In genomic region chr5:93205371-93206108, GRCm38 (mm10) we compare ENCODE assay signal across 8 mouse cellular contexts. TPM values are rescaled to one million over a fixed set of nuclear protein-coding genes. Genes with fewer than 3 reads are reported as not detected.
DNase-seq lines count a peak whose midpoint lies in the region; ATAC-seq and TF ChIP-seq lines count a peak whose summit lies in the region.

No protein-coding gene starts in this region.

- peak overlapping the region; percentile 97 for H3K27ac ChIP-seq in forebrain, embryonic 15.5 days (replicated peaks)
- peak overlapping the region; percentile 95 for H3K27ac ChIP-seq in lung, embryonic 15.5 days
- H3K27ac ChIP-seq in olfactory bulb, adult 2 months (ENCODE audit: insufficient read depth, low read depth, low read length), result peak overlapping the region; percentile 63; the same call in 1 of the 2 replicates

- under 1% methylated on average over 56 of the region's 63 CpGs for WGBS in forebrain, embryonic 15.5 days
- 2% methylated on average over 45 of the region's 63 CpGs for WGBS in lung, embryonic 15.5 days
- under 1% methylated on average over 63 of the region's 63 CpGs for WGBS in olfactory bulb, adult 2 months

- no peaks in the 10 kb centered on the region for H3K9me3 ChIP-seq in G1E (replicated peaks)
- H3K9me3 ChIP-seq in forebrain, embryonic 15.5 days, result no peaks in the 10 kb centered on the region
- no peaks in the 10 kb centered on the region for H3K9me3 ChIP-seq in lung, embryonic 15.5 days

- no peak for TF ChIP-seq CTCF in G1E (IDR thresholded peaks at IDR 0.05; ENCODE audit: low read depth, low read length)
- TF ChIP-seq CTCF in olfactory bulb, adult 2 months (IDR thresholded peaks at IDR 0.05; ENCODE audit: insufficient read depth, low read depth, low read length), result no peak

- peaks cover 29% of the 10 kb centered on the region for H3K4me1 ChIP-seq in G1E (ENCODE audit: insufficient read depth, low read depth, low read length)
- H3K4me1 ChIP-seq in forebrain, embryonic 15.5 days, result peaks cover 29% of the 10 kb centered on the region
- peaks cover 10% of the 10 kb centered on the region; the same call in 1 of the 2 replicates for H3K4me1 ChIP-seq in lung, embryonic 15.5 days
- H3K4me1 ChIP-seq in olfactory bulb, adult 2 months (ENCODE audit: control insufficient read depth, insufficient read depth, low read length), result no peaks in the 10 kb centered on the region

- DNase-seq in G1E (ENCODE audit: low spot score), result peak; percentile 32
- DNase-seq in cerebellum, adult 11 months, result peak; percentile 68
- peak; percentile 49 to 68 for DNase-seq in heart, postnatal 36 days
- DNase-seq in layer of hippocampus, adult 8-10 months (ENCODE audit: low spot score in 2 of 2), result peak; percentile 32 to 33
- peak; percentile 72 for DNase-seq in thymus, postnatal 0 days (ENCODE audit: low spot score)

- TF ChIP-seq POLR2A in olfactory bulb, adult 2 months (IDR thresholded peaks at IDR 0.05; ENCODE audit: insufficient read depth, low read depth, low read length), result no peak

- peak overlapping the region; percentile 84 for H3K4me3 ChIP-seq in G1E (ENCODE audit: low read depth, low read length)
- H3K4me3 ChIP-seq in forebrain, embryonic 15.5 days, result peak overlapping the region; percentile 82
- H3K4me3 ChIP-seq in lung, embryonic 15.5 days, result peak overlapping the region; percentile 97
- peak overlapping the region; percentile 61 for H3K4me3 ChIP-seq in olfactory bulb, adult 2 months (ENCODE audit: insufficient read depth, low read depth, low read length)

- ATAC-seq in G1E (ENCODE audit: extremely low read depth, insufficient number of reproducible peaks, low FRiP score, poor library complexity, severe bottlenecking), result peak; percentile 31
- peak; percentile 59 for ATAC-seq in forebrain, embryonic 15.5 days (replicated peaks)
- ATAC-seq in lung, embryonic 15.5 days (ENCODE audit: borderline replicate concordance, extremely low read depth, low FRiP score, low TSS enrichment), result peak; percentile 73

- peak overlapping the region; percentile 79 for H3K4me2 ChIP-seq in forebrain, embryonic 15.5 days (replicated peaks)
- peak overlapping the region; percentile 64 for H3K4me2 ChIP-seq in lung, embryonic 15.5 days

- H3K36me3 ChIP-seq in G1E (replicated peaks), result peaks cover 15% of the 10 kb centered on the region
- H3K36me3 ChIP-seq in forebrain, embryonic 15.5 days, result peaks cover 13% of the 10 kb centered on the region
- H3K36me3 ChIP-seq in lung, embryonic 15.5 days, result peaks cover 11% of the 10 kb centered on the region; the same call in 1 of the 2 replicates

- intact Hi-C loops in heart, postnatal 36 days (cut with DNase I), result loop anchor here (1.0 to 5.0 kb wide), 2 partner anchors 63 to 117 kb away; no protein-coding TSS in a partner anchor

- peak overlapping the region; percentile 99 for H3K9ac ChIP-seq in forebrain, embryonic 15.5 days (replicated peaks)
- H3K9ac ChIP-seq in lung, embryonic 15.5 days, result peak overlapping the region; percentile 98

- H3K27me3 ChIP-seq in G1E (ENCODE audit: insufficient read depth, low read length), result no peaks in the 10 kb centered on the region
- no peaks in the 10 kb centered on the region for H3K27me3 ChIP-seq in forebrain, embryonic 15.5 days
- H3K27me3 ChIP-seq in lung, embryonic 15.5 days, result no peaks in the 10 kb centered on the region

RNA-seq across cellular contexts. Expression of gene Ccni, which starts 0.8 kb away (rescaled TPM):
- total RNA-seq in G1E (2014; fragmentation: Nextera tagmentation), result 418 and 432 TPM in 2 replicates
- total RNA-seq in G1E (2017), result 272 and 302 TPM in 2 replicates
- 138 and 240 TPM in 2 replicates for polyA plus RNA-seq in G1E (2012)
- polyA plus RNA-seq in forebrain, embryonic 15.5 days (2015; fragmentation: Nextera tagmentation; extraction: Ambion mirVana), result 202 and 223 TPM in 2 replicates
- total RNA-seq in heart, postnatal 36 days (2021), result 100 to 1,000 TPM; 167 to 188 TPM
- total RNA-seq in layer of hippocampus, adult 8-10 months (2022), result 100 to 1,000 TPM; 245 to 256 (median 250) TPM
- 124 and 132 TPM in 2 replicates for polyA plus RNA-seq in lung, embryonic 15.5 days (2015; fragmentation: Nextera tagmentation; extraction: Ambion mirVana)
- not detected in 2 replicates for polyA plus RNA-seq in olfactory bulb, adult 2 months (2012; ENCODE audit: insufficient read depth, insufficient read length, low replicate concordance, missing spikeins)
- polyA plus RNA-seq in thymus, postnatal 0 days (2015; fragmentation: Nextera tagmentation; extraction: Ambion mirVana), result 104 and 128 TPM in 2 replicates

RNA-seq across cellular contexts. Expression of gene 2010109A12Rik, which starts 0.8 kb away (rescaled TPM):
- 2.0 and 3.0 TPM in 2 replicates for total RNA-seq in G1E (2014; fragmentation: Nextera tagmentation)
- total RNA-seq in G1E (2017), result 1.4 and 3.7 TPM in 2 replicates
- 0.12 and 0.26 TPM in 2 replicates for polyA plus RNA-seq in G1E (2012)
- polyA plus RNA-seq in forebrain, embryonic 15.5 days (2015; fragmentation: Nextera tagmentation; extraction: Ambion mirVana), result 2.3 and 3.5 TPM in 2 replicates
- total RNA-seq in heart, postnatal 36 days (2021), result under 1 TPM in 1 of 2 experiments, not detected in 1; 0.68 TPM
- total RNA-seq in layer of hippocampus, adult 8-10 months (2022), result 1 to 10 TPM; 1.1 to 1.3 (median 1.1) TPM
- 1.1 and 1.8 TPM in 2 replicates for polyA plus RNA-seq in lung, embryonic 15.5 days (2015; fragmentation: Nextera tagmentation; extraction: Ambion mirVana)
- not detected in 2 replicates for polyA plus RNA-seq in olfactory bulb, adult 2 months (2012; ENCODE audit: insufficient read depth, insufficient read length, low replicate concordance, missing spikeins)
- polyA plus RNA-seq in thymus, postnatal 0 days (2015; fragmentation: Nextera tagmentation; extraction: Ambion mirVana), result 4.2 and 6.2 TPM in 2 replicates

Comparison
In these comparisons a context has a peak if more than half of its experiments do, and no peak if none do; other contexts are left out.
1. Peak in every context shown above with its lines: DNase-seq, ATAC-seq, H3K4me3 ChIP-seq and H3K27ac ChIP-seq.
2. RNA of gene Ccni, which starts 0.8 kb away (polyA plus RNA-seq): 202 to 223 TPM in forebrain, embryonic 15.5 days, 138 to 240 TPM in G1E, 124 to 132 TPM in lung, embryonic 15.5 days and 104 to 128 TPM in thymus, postnatal 0 days; not detected in olfactory bulb, adult 2 months; every median in the first group is over 100 times any median in the second.